Mouse (Mus musculus): ENCODE measurements at regions not wholly inside any gene's neighbourhood (a gene's known extent, or its start where the extent isn't known, plus 50 kb on each side); places are given as distances from the start of the nearest gene placed in this dataset.

GRCm38 (mm10) chr1:92386752-92387151, 86.9 kb downstream of the Ndufa10 start:
- intact Hi-C loops (cut with DNase I) = no loop called here
- no peak for DNase-seq (ENCODE audit: low spot score in 2 of 2)

DNA sequence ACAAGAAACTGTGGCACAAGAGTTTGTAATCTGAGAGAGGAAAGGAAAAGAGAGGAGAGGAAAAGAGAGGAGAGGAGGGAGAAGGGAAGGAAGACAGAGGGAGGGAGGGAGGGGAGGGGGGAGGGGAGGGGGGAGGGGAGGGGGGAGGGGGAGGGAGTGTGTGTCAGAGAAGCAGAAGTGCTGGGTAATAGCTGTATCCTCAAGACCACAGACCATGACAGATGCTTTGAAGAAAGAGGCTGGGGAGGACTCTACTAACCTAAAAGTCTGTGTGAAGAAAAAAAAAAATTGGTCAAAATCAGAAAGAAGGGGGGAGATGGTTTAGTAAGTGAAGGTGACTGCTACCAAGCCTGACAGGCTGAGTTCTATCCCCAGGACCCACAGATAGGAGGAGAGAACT, 88.7 kb downstream of the Ndufa10 start:
- no peak for DNase-seq (ENCODE audit: low spot score in 2 of 2)
- intact Hi-C loops (cut with DNase I) = no loop called here

DNA sequence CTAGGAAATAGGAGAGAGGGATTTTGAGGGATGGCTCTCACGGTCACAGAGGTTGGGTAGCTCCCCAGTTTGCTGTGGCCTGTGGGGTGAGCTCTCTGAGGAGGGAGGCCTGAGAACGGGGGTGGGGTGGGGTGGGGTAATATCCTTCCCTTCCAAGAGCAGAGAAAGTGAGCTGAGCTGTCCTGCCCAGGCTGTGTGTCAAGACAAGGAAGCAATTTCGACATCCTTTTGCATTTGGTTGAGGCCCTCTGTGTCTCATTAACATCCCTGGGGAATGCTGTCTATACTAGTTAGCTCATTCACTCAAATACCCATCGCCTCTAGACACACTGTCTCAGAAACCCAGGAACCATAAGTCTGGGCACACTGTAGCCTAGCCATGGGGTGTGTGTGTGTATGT, 89.9 kb downstream of the Ndufa10 start:
- DNase-seq (ENCODE audit: low spot score in 2 of 2) = no peak
- intact Hi-C loops (cut with DNase I) = no loop called here

GRCm38 (mm10) chr1:92379510-92379886, 94.2 kb downstream of the Ndufa10 start:
- no peak for DNase-seq (ENCODE audit: low spot score in 2 of 2)
- intact Hi-C loops (cut with DNase I) = no loop called here

GRCm38 (mm10) chr1:92378741-92379509, 94.7 kb downstream of the Ndufa10 start:
- intact Hi-C loops (cut with DNase I) = no loop called here
- DNase-seq (ENCODE audit: low spot score in 2 of 2) = no peak

DNA sequence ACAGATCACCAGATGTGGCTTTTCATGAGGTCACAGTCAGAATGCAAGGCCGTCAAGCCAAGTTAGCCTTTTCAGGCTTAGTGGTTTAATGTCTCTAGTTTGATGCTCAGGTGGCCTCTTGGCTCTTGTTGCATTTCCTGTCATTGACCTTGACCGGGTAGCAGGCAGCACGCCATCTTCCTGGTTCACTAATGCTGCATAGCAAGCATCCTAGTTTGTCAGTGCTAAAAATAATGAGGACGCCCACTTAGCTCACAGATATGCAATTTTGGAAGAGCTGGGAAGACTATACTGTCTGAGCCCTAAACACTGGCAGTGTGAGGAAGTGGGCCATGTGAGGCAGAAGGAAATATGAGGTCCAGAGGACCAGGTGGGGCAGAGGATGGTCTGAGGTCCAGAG, 97.2 kb downstream of the Ndufa10 start:
- DNase-seq (ENCODE audit: low spot score in 2 of 2) = peak in 1 of 2 experiments; percentile 48
- intact Hi-C loops (cut with DNase I) = no loop called here

GRCm38 (mm10) chr1:92372222-92372990, 101.3 kb downstream of the Ndufa10 start:
- DNase-seq (ENCODE audit: low spot score in 2 of 2) = no peak
- intact Hi-C loops (cut with DNase I) = no loop called here

DNA sequence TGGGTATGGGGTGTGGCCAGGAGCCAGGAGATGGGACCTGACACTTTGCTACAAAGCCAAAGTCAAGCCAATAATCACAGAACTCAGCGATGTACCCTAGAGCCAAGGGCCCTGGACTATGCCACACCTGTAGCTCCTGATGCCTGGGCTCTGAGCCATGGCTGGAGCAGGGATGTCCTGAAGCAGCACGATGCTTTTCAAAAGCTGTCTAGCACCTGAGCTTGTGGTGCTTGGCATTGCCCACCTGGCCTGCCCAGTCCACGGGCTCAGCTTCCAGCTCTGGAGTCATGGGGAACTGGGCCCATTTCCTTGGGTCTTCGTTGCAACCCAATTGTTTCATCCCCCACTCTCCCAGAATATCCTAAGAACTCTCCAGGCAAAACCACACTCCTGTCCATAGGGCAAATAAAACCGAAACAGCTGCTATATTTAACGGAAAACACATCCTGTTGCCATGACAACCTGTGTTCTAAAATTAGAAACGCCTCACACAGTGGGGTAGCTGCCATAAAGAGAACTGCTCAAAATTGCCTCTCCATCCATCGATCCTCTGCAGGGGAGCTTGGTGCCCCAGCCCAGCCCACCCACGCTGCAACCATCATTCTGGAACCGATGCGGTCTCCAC, 102.2 kb downstream of the Ndufa10 start:
- intact Hi-C loops (cut with DNase I) = no loop called here
- peak; percentile 45 to 60 for DNase-seq (ENCODE audit: low spot score in 2 of 2)

DNA sequence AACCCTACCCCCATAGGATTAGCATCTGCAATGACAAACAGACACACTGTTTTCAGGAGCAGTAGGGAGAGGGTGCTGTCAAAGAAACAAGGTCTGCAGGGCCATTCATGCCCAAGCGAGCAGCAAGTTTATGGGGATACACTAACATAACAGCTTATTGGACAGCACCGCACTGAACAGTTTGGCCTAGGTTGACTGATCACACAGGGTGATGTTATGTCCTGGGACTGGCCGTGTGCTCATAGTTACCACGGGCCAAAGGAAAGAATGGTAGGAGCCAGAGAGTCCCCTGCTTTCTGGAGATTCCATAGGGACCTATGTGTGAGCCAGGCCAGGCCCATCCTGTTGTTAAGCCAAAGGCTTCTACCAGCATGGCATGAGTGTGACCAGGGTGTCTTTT, 102.8 kb downstream of the Ndufa10 start:
- intact Hi-C loops (cut with DNase I) = no loop called here
- no peak for DNase-seq (ENCODE audit: low spot score in 2 of 2)

- no peak for DNase-seq (ENCODE audit: low spot score in 2 of 2)
- intact Hi-C loops (cut with DNase I) = no loop called here
Observed at GRCm38 (mm10) chr1:92369972-92370371, 103.7 kb downstream of the Ndufa10 start.

GRCm38 (mm10) chr1:92366249-92366648, 107.4 kb downstream of the Ndufa10 start:
- DNase-seq (ENCODE audit: low spot score in 2 of 2) = no peak
- intact Hi-C loops (cut with DNase I) = no loop called here

GRCm38 (mm10) chr1:92365366-92366075, 108.1 kb downstream of the Ndufa10 start:
- intact Hi-C loops (cut with DNase I) = no loop called here
- DNase-seq (ENCODE audit: low spot score in 2 of 2) = no peak

- intact Hi-C loops (cut with DNase I) = loop anchor here (2.0 to 5.0 kb wide), 2 partner anchors 86 to 185 kb away; no protein-coding TSS in a partner anchor
- DNase-seq (ENCODE audit: low spot score in 2 of 2) = no peak
Observed at GRCm38 (mm10) chr1:92361677-92362076, 112.0 kb downstream of the Ndufa10 start.

GRCm38 (mm10) chr1:92360255-92360654, 113.4 kb downstream of the Ndufa10 start:
- peak in 1 of 2 experiments; percentile 60 for DNase-seq (ENCODE audit: low spot score in 2 of 2)

GRCm38 (mm10) chr1:92359473-92359872, 114.2 kb downstream of the Ndufa10 start:
- intact Hi-C loops (cut with DNase I) = no loop called here
- DNase-seq (ENCODE audit: low spot score in 2 of 2) = no peak

More at GRCm38 (mm10) chr1:92360255-92360654, 113.4 kb downstream of the Ndufa10 start:
- intact Hi-C loops (cut with DNase I) = loop anchor here (1.0 to 5.0 kb wide), 3 partner anchors 87 to 397 kb away; no protein-coding TSS in a partner anchor

DNA sequence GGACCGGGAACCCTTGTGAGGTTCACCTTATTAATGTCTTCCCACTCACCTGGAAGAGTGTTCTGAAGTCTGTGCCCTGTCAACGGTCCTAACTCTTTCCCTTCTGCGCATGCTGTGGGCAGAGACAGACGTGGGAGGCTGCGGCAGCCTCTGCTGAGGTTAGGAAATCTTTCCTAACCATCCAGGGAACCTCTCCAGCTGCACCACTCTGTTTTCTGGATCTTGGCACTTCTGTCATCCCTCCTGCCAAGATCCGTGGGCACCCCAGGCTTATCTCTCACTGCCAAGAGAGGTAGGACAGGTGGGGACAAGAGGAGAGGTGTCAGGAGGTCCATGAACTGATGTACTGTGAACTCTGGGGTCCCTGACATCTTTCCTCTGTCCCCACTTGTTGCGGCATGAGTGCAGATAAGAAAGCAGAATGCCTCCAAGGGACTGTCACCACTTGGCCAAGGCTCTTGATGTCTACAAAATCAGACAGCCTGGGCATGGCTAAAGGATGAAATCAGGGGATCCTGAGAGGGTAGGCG, 114.8 kb downstream of the Ndufa10 start:
- no peak for DNase-seq (ENCODE audit: low spot score in 2 of 2)
- intact Hi-C loops (cut with DNase I) = no loop called here

GRCm38 (mm10) chr1:92348353-92349005, 125.2 kb downstream of the Ndufa10 start:
- DNase-seq (ENCODE audit: low spot score in 2 of 2) = no peak
- intact Hi-C loops (cut with DNase I) = no loop called here

DNA sequence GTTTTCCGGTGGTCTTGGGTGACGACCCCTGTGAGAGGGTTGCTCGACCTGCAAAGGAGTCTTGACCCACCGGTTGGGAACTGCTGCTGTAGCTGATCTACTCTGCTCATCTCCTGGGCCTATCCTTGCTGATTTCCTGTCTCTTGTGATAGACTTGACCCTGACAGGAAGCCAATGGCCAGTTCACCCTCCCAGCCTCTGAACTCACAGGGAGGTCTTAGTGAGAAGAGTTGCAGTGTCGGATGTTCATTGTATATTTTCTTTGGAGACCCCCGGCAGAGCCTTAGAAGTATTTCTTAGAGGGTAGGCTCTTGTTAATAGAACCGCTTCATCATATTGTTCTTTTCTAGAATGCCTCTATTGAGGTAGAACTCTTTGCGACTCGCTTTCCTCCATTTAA, 126.0 kb downstream of the Ndufa10 start:
- no peak for DNase-seq (ENCODE audit: low spot score in 2 of 2)
- intact Hi-C loops (cut with DNase I) = no loop called here

DNA sequence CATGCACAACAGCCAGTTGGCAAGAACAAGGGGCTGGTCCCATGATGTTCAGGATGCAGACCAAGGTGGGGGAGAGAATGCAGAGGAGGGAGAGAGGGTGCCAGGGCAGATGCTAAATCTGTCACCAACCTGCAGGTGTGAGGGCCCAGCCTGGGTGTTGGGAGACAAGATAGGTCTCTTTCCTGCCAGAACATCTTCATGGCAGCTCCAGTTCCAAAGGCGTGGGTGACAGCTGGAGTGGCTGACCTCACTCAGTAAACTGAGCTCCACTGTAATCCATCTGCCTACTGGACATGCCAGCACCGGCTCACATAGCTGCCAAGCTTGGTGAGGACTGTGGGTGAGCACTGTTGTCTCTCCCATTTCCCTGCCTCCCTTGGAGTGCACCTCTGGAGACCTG, 129.9 kb downstream of the Ndufa10 start:
- no peak for DNase-seq (ENCODE audit: low spot score in 2 of 2)
- intact Hi-C loops (cut with DNase I) = no loop called here
